Mouse (Mus musculus) megakaryocyte, embryonic 14.5 days (primary cell): Measurements from ENCODE around the gene Trp63. TPM values are rescaled to one million over a fixed set of nuclear protein-coding genes. Genes with fewer than 3 reads are reported as not detected.

ENCODE experiments used
- H3K27me3 ChIP-seq: replicated peaks from 2 replicates; pipeline ENCODE3; 2012; ENCODE audit warnings: inconsistent platforms
- H3K36me3 ChIP-seq: replicated peaks from 2 replicates; pipeline ENCODE3; 2012; ENCODE audit warnings: low read length, inconsistent platforms, mixed read lengths
- H3K4me1 ChIP-seq: 2 replicates; pipeline ENCODE4 v1.6.1; 2012; ENCODE audit warnings: inconsistent platforms
- H3K4me3 ChIP-seq: replicated peaks from 2 replicates; pipeline ENCODE3; 2012; ENCODE audit warnings: moderate library complexity, mild to moderate bottlenecking, inconsistent platforms
- H3K9me3 ChIP-seq: 2 replicates; pipeline ENCODE4 v1.6.1; 2012; ENCODE audit warnings: inconsistent platforms
- FLI1 ChIP-seq: IDR thresholded peaks from 2 replicates; pipeline ENCODE4 v1.6.1; 2012; ENCODE audit warnings: low read length, inconsistent platforms, mixed read lengths
- GATA1 ChIP-seq: IDR thresholded peaks from 3 replicates; pipeline ENCODE4 v1.6.1; 2012; ENCODE audit warnings: mixed read lengths, low read length, inconsistent platforms, borderline replicate concordance
- polyA plus RNA-seq: library from polyadenylated mRNA; stranded (reverse); fragments of >175 nt; gene quantifications from 2 replicates; pipeline ENCODE4 v1.2.3, GENCODE M21; 2012; ENCODE audit warnings: low replicate concordance; ENCODE audit not compliant: insufficient read depth

The Trp63 gene
- polyA plus RNA-seq, 1 experiment, result not detected

DNA sequence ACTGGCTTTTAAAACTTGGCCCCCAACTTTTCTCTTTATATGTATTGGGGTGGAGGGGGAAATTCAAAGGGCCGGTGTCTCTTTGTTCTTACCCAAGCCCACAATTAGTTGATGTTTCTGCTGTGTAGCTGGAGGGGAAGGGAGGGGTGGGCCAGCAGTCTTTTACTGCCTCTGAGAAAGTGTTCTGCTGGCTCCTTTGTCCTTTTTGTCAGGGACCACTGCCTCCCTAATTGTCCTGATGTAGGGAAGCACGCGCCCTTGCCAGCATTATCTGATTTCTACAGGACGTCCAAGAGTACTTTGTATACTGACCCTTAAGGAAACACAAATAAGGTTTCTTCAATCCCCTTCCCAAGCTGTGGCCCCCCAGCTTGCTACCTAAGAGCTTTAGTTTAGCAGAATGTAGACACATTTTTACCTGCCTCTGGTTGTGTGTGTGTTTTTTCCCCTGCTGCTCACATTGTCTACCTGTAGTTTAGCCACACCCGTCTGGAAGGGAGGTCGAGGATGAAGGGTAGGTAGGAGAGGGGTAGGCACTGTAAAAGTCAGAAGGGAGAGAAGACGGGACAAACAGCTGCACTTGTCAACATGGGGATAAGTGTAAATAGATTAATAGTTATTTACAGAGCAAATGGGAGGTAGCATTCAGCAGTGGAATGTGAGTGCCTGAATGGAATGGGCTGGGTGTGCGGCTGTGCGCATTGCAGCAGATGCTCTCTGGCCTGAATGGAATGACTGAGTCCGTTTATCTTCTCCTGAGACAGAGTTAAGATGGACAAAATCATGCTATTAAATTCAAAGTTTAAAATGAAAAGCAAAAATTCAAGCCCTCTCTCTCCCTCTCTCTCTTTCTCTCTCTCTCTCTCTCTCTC, 134.4 kb downstream of the Trp63 start:
- no peaks in the 10 kb centered on the region for H3K27me3 ChIP-seq
- no peak overlapping the region for H3K4me3 ChIP-seq
- H3K36me3 ChIP-seq, result no peaks in the 10 kb centered on the region
- H3K4me1 ChIP-seq, result no peaks in the 10 kb centered on the region
- no peak for TF ChIP-seq FLI1
- TF ChIP-seq GATA1, result no peak
- peaks cover 11% of the 10 kb centered on the region for H3K9me3 ChIP-seq

- Histone ChIP-seq H3K9me3 (0 out of 2 replicates have a peak, but pooled peaks cover 5% of the 10 kb centered on the region), H3K4me1 (no peaks in the 10 kb centered on the region), H3K27me3 (no peaks in the 10 kb centered on the region), H3K4me3 (no peak overlapping the region), H3K36me3 (no peaks in the 10 kb centered on the region)
- TF ChIP-seq GATA1, result no peak
- no peak for TF ChIP-seq FLI1
Measured at GRCm38 (mm10) chr16:25826016-25826415, 142.5 kb downstream of the Trp63 start.

- H3K4me3 ChIP-seq, result no peak overlapping the region
- H3K27me3 ChIP-seq, result no peaks in the 10 kb centered on the region
- H3K4me1 ChIP-seq, result no peaks in the 10 kb centered on the region
- H3K36me3 ChIP-seq, result no peaks in the 10 kb centered on the region
- TF ChIP-seq FLI1, result no peak
- TF ChIP-seq GATA1, result no peak
- peaks cover 9% of the 10 kb centered on the region for H3K9me3 ChIP-seq
Measured at GRCm38 (mm10) chr16:25832576-25832975, 149.0 kb downstream of the Trp63 start.

DNA sequence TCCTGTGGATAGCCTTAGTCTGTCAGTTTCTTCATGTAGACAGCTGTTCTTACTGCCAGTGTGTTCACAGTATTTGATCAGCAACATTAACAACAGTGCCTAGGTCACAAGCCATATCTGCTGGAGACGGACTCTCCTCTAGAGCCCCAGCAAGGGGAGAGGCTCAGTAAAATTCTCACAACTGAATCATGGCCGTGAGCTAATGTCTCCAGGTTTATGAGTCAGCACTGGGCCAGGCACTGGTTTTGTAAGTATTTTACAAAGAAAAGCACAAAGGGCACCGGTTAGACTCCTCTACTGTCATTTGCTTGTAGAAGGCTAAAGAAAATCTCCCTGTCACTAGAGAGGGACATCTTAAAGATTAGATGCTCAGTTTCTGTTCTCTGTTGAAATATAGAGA, 151.7 kb downstream of the Trp63 start:
- TF ChIP-seq FLI1, result no peak
- TF ChIP-seq GATA1, result no peak
- H3K4me1 ChIP-seq, result no peaks in the 10 kb centered on the region

GRCm38 (mm10) chr16:25835723-25836122, 152.2 kb downstream of the Trp63 start:
- Histone ChIP-seq H3K27me3 (no peaks in the 10 kb centered on the region), H3K4me3 (no peak overlapping the region), H3K4me1 (no peaks in the 10 kb centered on the region), H3K9me3 (peaks cover 9% of the 10 kb centered on the region), H3K36me3 (no peaks in the 10 kb centered on the region)
- TF ChIP-seq FLI1, result no peak
- no peak for TF ChIP-seq GATA1

More for the DNA sequence above, 151.7 kb downstream of the Trp63 start:
- Histone ChIP-seq H3K27me3 (no peaks in the 10 kb centered on the region), H3K9me3 (peaks cover 9% of the 10 kb centered on the region), H3K4me3 (no peak overlapping the region), H3K36me3 (no peaks in the 10 kb centered on the region)

- no peaks in the 10 kb centered on the region for H3K27me3 ChIP-seq
- H3K4me1 ChIP-seq, result no peaks in the 10 kb centered on the region
Measured at GRCm38 (mm10) chr16:25842996-25843395, 159.4 kb downstream of the Trp63 start.

GRCm38 (mm10) chr16:25843625-25844024, 160.1 kb downstream of the Trp63 start:
- Histone ChIP-seq H3K9me3 (peaks cover 8% of the 10 kb centered on the region), H3K4me3 (no peak overlapping the region), H3K27me3 (no peaks in the 10 kb centered on the region), H3K4me1 (no peaks in the 10 kb centered on the region), H3K36me3 (no peaks in the 10 kb centered on the region)
- TF ChIP-seq FLI1 (no peak), GATA1 (no peak)

More at GRCm38 (mm10) chr16:25842996-25843395, 159.4 kb downstream of the Trp63 start:
- Histone ChIP-seq H3K36me3 (no peaks in the 10 kb centered on the region), H3K4me3 (peak overlapping the region; percentile 46), H3K9me3 (peaks cover 5% of the 10 kb centered on the region)
- no peak for TF ChIP-seq GATA1
- no peak for TF ChIP-seq FLI1

GRCm38 (mm10) chr16:25846611-25847010, 163.0 kb downstream of the Trp63 start:
- Histone ChIP-seq H3K4me3 (no peak overlapping the region), H3K36me3 (no peaks in the 10 kb centered on the region), H3K27me3 (no peaks in the 10 kb centered on the region), H3K4me1 (no peaks in the 10 kb centered on the region), H3K9me3 (peaks cover 19% of the 10 kb centered on the region)
- no peak for TF ChIP-seq FLI1
- TF ChIP-seq GATA1, result no peak

DNA sequence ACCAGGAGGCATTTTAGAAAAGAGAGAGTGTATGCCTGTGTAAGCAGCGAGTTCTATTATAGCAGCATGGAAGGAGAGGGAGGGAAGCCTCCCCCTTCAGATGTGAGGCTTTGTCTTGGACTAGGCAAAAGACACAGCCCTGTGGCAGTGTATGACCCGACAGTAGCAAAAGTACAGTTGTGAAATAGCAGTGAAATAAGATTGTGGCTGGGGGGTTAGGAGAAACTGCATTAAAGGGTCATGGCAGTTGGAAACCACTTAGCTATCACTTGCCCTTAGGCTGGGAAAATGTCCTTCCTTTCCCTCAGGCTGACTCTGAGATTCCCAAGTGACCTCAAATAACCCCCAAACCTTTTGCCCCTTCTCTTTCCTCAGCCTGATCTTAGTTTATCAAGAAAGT, 164.9 kb downstream of the Trp63 start:
- H3K27me3 ChIP-seq, result no peaks in the 10 kb centered on the region
- H3K4me3 ChIP-seq, result no peak overlapping the region
- H3K4me1 ChIP-seq, result no peaks in the 10 kb centered on the region
- no peaks in the 10 kb centered on the region for H3K36me3 ChIP-seq
- TF ChIP-seq FLI1, result no peak
- no peak for TF ChIP-seq GATA1
- peaks cover 14% of the 10 kb centered on the region; the same call in 1 of the 2 replicates for H3K9me3 ChIP-seq

DNA sequence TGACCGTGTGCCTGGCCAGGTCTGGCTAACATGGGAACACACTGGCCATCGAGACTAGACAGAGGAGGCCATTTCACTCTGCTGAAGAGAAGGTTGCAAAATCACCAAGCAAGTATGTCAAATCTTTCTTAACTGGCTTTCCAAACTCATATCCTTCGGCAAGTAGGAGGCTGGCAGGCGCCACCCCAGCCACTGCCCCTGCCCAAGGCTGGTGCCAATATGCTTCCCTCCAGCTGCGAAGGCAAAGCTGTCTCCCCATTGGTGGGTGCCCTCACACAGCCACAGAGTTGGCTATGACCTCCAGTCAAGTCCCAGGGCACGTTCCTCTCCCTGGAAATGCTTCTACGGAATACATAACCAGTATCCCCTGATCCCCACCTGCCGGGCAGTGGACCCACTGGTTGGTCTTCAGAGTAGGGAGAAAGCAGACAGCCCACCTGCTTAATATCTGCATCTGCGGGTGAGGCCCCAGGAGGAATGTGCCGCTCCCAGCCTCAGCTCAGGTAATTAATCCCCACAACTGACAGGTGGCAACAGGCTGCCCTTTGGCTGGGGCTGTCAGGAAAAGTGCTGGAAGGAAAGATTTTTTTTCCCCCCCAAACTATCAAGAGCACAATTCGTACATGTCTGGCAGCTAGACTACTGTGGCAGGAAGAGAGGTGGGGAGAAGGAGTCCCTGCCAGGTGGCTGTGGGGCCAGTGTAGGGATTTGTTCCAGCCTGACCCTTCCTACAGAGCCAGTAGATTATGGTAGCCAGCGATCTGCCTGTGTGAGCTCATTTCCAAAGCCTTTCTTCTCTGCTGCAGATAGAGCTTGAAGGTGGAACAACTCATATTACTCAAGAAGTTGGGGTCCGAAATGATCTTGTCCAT, 166.3 kb downstream of the Trp63 start:
- TF ChIP-seq GATA1, result no peak
- TF ChIP-seq FLI1, result no peak
- no peaks in the 10 kb centered on the region for H3K4me1 ChIP-seq
- no peaks in the 10 kb centered on the region for H3K27me3 ChIP-seq
- H3K4me3 ChIP-seq, result no peak overlapping the region
- peaks cover 14% of the 10 kb centered on the region; the same call in 1 of the 2 replicates for H3K9me3 ChIP-seq
- no peaks in the 10 kb centered on the region for H3K36me3 ChIP-seq
